ENCODE assay signal across 13 mouse cellular contexts in genomic region chr3:95056275-95056674, GRCm38 (mm10). TPM values are rescaled to one million over a fixed set of nuclear protein-coding genes. Genes with fewer than 3 reads are reported as not detected.
DNase-seq lines count a peak whose midpoint lies in the region; ATAC-seq and TF ChIP-seq lines count a peak whose summit lies in the region.
"Had no signal": no experiment of that assay in that cellular context is flagged by ENCODE, and none has a peak within 500 bp of the region (broad histone marks: within the 10 kb centered on the region; RNA-seq: fewer than 3 reads in every experiment).

No protein-coding gene starts in this region.

- H3K36me3 ChIP-seq in limb, embryonic 14.5 days (ENCODE audit: control insufficient read depth, insufficient read depth, low read length): peaks cover 38% of the 10 kb centered on the region
- peaks cover 47% of the 10 kb centered on the region for H3K36me3 ChIP-seq in limb, embryonic 10.5 days
- peaks cover 19% of the 10 kb centered on the region; the same call in 1 of the 2 replicates for H3K36me3 ChIP-seq in intestine, embryonic 15.5 days

- H3K27me3 ChIP-seq in limb, embryonic 14.5 days (ENCODE audit: control insufficient read depth, insufficient read depth, low read length): no peaks in the 10 kb centered on the region
- H3K27me3 ChIP-seq in limb, embryonic 10.5 days (ENCODE audit: low read depth, poor library complexity, severe bottlenecking): no peaks in the 10 kb centered on the region
- H3K27me3 ChIP-seq in intestine, embryonic 15.5 days (replicated peaks): no peaks in the 10 kb centered on the region
- H3K27me3 ChIP-seq: heart, embryonic 12.5 days; hindbrain, embryonic 15.5 days had no signal

- no peak overlapping the region for H3K4me2 ChIP-seq in limb, embryonic 14.5 days (replicated peaks; ENCODE audit: low read depth, low read length, severe bottlenecking)
- no peak overlapping the region for H3K4me2 ChIP-seq in intestine, embryonic 15.5 days (replicated peaks)
- H3K4me2 ChIP-seq: heart, embryonic 12.5 days; hindbrain, embryonic 15.5 days had no signal

- no peaks in the 10 kb centered on the region for H3K9me3 ChIP-seq in limb, embryonic 14.5 days (ENCODE audit: control insufficient read depth, low read length)
- no peaks in the 10 kb centered on the region for H3K9me3 ChIP-seq in limb, embryonic 10.5 days (replicated peaks)
- no peaks in the 10 kb centered on the region for H3K9me3 ChIP-seq in intestine, embryonic 15.5 days
- H3K9me3 ChIP-seq: heart, embryonic 12.5 days; hindbrain, embryonic 15.5 days had no signal

- peak; percentile 8; the same call in 1 of the 2 replicates for ATAC-seq in limb, embryonic 14.5 days (ENCODE audit: low FRiP score, low read depth)
- peak; percentile 36; the same call in 1 of the 2 replicates for ATAC-seq in intestine, embryonic 15.5 days
- ATAC-seq: activated CD4-positive, CD25-positive, alpha-beta regulatory T cell, adult 4 months had no signal

- H3K4me1 ChIP-seq in limb, embryonic 14.5 days (ENCODE audit: control insufficient read depth, insufficient read depth, low read length): no peaks in the 10 kb centered on the region
- H3K4me1 ChIP-seq in limb, embryonic 10.5 days: no peaks in the 10 kb centered on the region
- peaks cover 13% of the 10 kb centered on the region; the same call in 1 of the 2 replicates for H3K4me1 ChIP-seq in intestine, embryonic 15.5 days (replicated peaks)
- H3K4me1 ChIP-seq: hindbrain, embryonic 15.5 days had no signal

- DNase-seq in adrenal gland, postnatal 10 days: peak; percentile 42
- DNase-seq in adrenal gland, postnatal 25 days: no peak
- DNase-seq in limb, embryonic 14.5 days (ENCODE audit: low spot score): no peak
- no peak for DNase-seq in limb, embryonic 10.5 days (ENCODE audit: low spot score)
- DNase-seq in spleen, postnatal 10 days (ENCODE audit: low spot score in 2 of 2): peak; percentile 31 to 69
- DNase-seq in cerebellum, postnatal 36 days: no peak
- no peak for DNase-seq in cerebellum, postnatal 25 days
- DNase-seq: cerebellum, postnatal 14 days; right cerebral cortex, postnatal 25 days had no signal

- WGBS in limb, embryonic 14.5 days: 90% methylated on average over 7 of the region's 7 CpGs
- 96% methylated on average over 7 of the region's 7 CpGs for WGBS in limb, embryonic 10.5 days
- 62% methylated on average over 7 of the region's 7 CpGs for WGBS in intestine, embryonic 15.5 days

- H3K4me3 ChIP-seq in limb, embryonic 14.5 days (replicated peaks; ENCODE audit: low read length): no peak overlapping the region
- H3K4me3 ChIP-seq in limb, embryonic 10.5 days: no peak overlapping the region
- H3K4me3 ChIP-seq in intestine, embryonic 15.5 days (replicated peaks): no peak overlapping the region
- H3K4me3 ChIP-seq: heart, embryonic 12.5 days; hindbrain, embryonic 15.5 days had no signal

- no peak overlapping the region for H3K9ac ChIP-seq in limb, embryonic 14.5 days (ENCODE audit: low read depth, low read length, severe bottlenecking)
- H3K9ac ChIP-seq in intestine, embryonic 15.5 days: no peak overlapping the region
- H3K9ac ChIP-seq: heart, embryonic 12.5 days; hindbrain, embryonic 15.5 days had no signal

- no peak for TF ChIP-seq POLR2A in limb, embryonic 14.5 days (IDR thresholded peaks at IDR 0.05; ENCODE audit: borderline replicate concordance, extremely low read depth, insufficient read depth, insufficient read length)

- H3K27ac ChIP-seq in limb, embryonic 14.5 days (replicated peaks; ENCODE audit: low read depth, low read length): no peak overlapping the region
- H3K27ac ChIP-seq in limb, embryonic 10.5 days: no peak overlapping the region
- no peak overlapping the region for H3K27ac ChIP-seq in intestine, embryonic 15.5 days
- H3K27ac ChIP-seq: hindbrain, embryonic 15.5 days had no signal

RNA-seq across cellular contexts. Expression of gene Psmd4, which starts 13.9 kb away (rescaled TPM):
- total RNA-seq in adrenal gland, postnatal 10 days (2021): 100 to 1,000 TPM; 206 to 221 TPM
- 261 and 282 TPM in 2 replicates for total RNA-seq in adrenal gland, postnatal 25 days (2021)
- polyA plus RNA-seq in limb, embryonic 14.5 days (2012; rRNA removed): 249 and 282 TPM in 2 replicates
- 258 and 280 TPM in 2 replicates for polyA plus RNA-seq in limb, embryonic 14.5 days (2014; fragmentation: Nextera tagmentation; extraction: Ambion mirVana)
- 365 and 382 TPM in 2 replicates for polyA plus RNA-seq in limb, embryonic 10.5 days (2016; fragmentation: Nextera tagmentation; extraction: Ambion mirVana)
- 205 and 218 TPM in 2 replicates for polyA plus RNA-seq in intestine, embryonic 15.5 days (2015; fragmentation: Nextera tagmentation; extraction: Ambion mirVana)

RNA-seq across cellular contexts. Expression of gene Zfp687, which starts 41.0 kb away (rescaled TPM):
- 10 to 100 TPM; 35.3 to 39.8 TPM for total RNA-seq in adrenal gland, postnatal 10 days (2021)
- total RNA-seq in adrenal gland, postnatal 25 days (2021): 25.6 and 44.9 TPM in 2 replicates
- polyA plus RNA-seq in limb, embryonic 14.5 days (2012; rRNA removed): 26.8 and 28.8 TPM in 2 replicates
- 18.8 and 23.2 TPM in 2 replicates for polyA plus RNA-seq in limb, embryonic 14.5 days (2014; fragmentation: Nextera tagmentation; extraction: Ambion mirVana)
- 38.6 and 40.8 TPM in 2 replicates for polyA plus RNA-seq in limb, embryonic 10.5 days (2016; fragmentation: Nextera tagmentation; extraction: Ambion mirVana)
- polyA plus RNA-seq in intestine, embryonic 15.5 days (2015; fragmentation: Nextera tagmentation; extraction: Ambion mirVana): 17.4 and 19.9 TPM in 2 replicates

RNA-seq across cellular contexts. Expression of gene Pip5k1a, which starts 50.5 kb away (rescaled TPM):
- 10 to 100 TPM; 35.0 to 40.3 TPM for total RNA-seq in adrenal gland, postnatal 10 days (2021)
- 39.5 and 43.1 TPM in 2 replicates for total RNA-seq in adrenal gland, postnatal 25 days (2021)
- polyA plus RNA-seq in limb, embryonic 14.5 days (2012; rRNA removed): 35.1 and 41.2 TPM in 2 replicates
- polyA plus RNA-seq in limb, embryonic 14.5 days (2014; fragmentation: Nextera tagmentation; extraction: Ambion mirVana): 15.7 and 16.5 TPM in 2 replicates
- polyA plus RNA-seq in limb, embryonic 10.5 days (2016; fragmentation: Nextera tagmentation; extraction: Ambion mirVana): 18.6 and 21.7 TPM in 2 replicates
- 15.7 and 15.9 TPM in 2 replicates for polyA plus RNA-seq in intestine, embryonic 15.5 days (2015; fragmentation: Nextera tagmentation; extraction: Ambion mirVana)

RNA-seq across cellular contexts. Expression of gene Vps72, which starts 54.5 kb away (rescaled TPM):
- total RNA-seq in adrenal gland, postnatal 10 days (2021): 10 to 100 TPM; 56.2 to 69.5 TPM
- total RNA-seq in adrenal gland, postnatal 25 days (2021): 68.4 and 72.5 TPM in 2 replicates
- polyA plus RNA-seq in limb, embryonic 14.5 days (2012; rRNA removed): 125 and 130 TPM in 2 replicates
- 141 and 163 TPM in 2 replicates for polyA plus RNA-seq in limb, embryonic 14.5 days (2014; fragmentation: Nextera tagmentation; extraction: Ambion mirVana)
- 297 and 327 TPM in 2 replicates for polyA plus RNA-seq in limb, embryonic 10.5 days (2016; fragmentation: Nextera tagmentation; extraction: Ambion mirVana)
- 112 and 113 TPM in 2 replicates for polyA plus RNA-seq in intestine, embryonic 15.5 days (2015; fragmentation: Nextera tagmentation; extraction: Ambion mirVana)

Comparison
In these comparisons a context has a peak if more than half of its experiments do, and no peak if none do; other contexts are left out.
1. DNase-seq: peak in adrenal gland, postnatal 10 days (single experiment) and spleen, postnatal 10 days (2 of 2); none in adrenal gland, postnatal 25 days (single experiment), limb, embryonic 14.5 days (single experiment), limb, embryonic 10.5 days (single experiment), cerebellum, postnatal 36 days (0 of 2) and cerebellum, postnatal 25 days (0 of 2).